Mouse (Mus musculus) lung, postnatal 0 days (tissue): ENCODE data around the gene Lmtk3.

ENCODE experiments used
- CTCF ChIP-seq: IDR thresholded peaks from 2 replicates; pipeline ENCODE4 v1.5.1; 2016; ENCODE audit warnings: antibody characterized with exemption, mild to moderate bottlenecking
- EP300 ChIP-seq: IDR thresholded peaks from 2 replicates; pipeline ENCODE4 v1.6.1; 2016; ENCODE audit warnings: antibody characterized with exemption, mild to moderate bottlenecking, control low read depth

DNA sequence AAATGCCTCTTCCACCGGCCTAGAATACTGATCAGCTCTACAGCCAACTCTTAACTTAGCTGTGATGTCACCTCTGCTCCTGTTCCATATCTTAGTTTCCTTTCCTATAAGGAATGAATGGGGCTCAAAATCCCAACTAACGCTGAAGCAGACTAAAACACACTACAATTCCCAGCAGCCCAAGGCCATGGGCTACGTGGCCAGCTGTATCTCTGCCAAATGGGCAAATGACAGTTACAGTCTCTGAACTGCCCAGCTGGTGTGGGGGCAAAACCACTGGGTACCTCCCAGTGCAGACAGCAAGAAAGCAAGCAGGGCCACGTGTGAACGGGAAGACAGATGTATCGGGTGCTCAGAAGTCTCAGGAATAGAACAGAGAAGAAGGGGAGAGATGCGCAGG, 43.1 kb downstream of the Lmtk3 start:
- TF ChIP-seq CTCF = no peak
- TF ChIP-seq EP300 = no peak
